Mouse (Mus musculus) 3T3-L1 (cell line): ENCODE measurements at regions not wholly inside any gene's neighbourhood (a gene's known extent, or its start where the extent isn't known, plus 50 kb on each side); places are given as distances from the start of the nearest gene placed in this dataset.

ENCODE experiments used
- DNase-seq: peaks from one replicate; pipeline ENCODE4 v3.0.0-alpha.2; 2015; ENCODE audit warnings: low read depth, low spot score

- no peak for DNase-seq
Observed at GRCm38 (mm10) chr4:124446615-124447014, 164.0 kb downstream of the 3100002H09Rik start.

GRCm38 (mm10) chr4:124443613-124444108 is 166.9 kb downstream of the 3100002H09Rik start:
- no peak for DNase-seq

- no peak for DNase-seq
Observed at GRCm38 (mm10) chr4:124443130-124443503, 167.5 kb downstream of the 3100002H09Rik start.

- DNase-seq = no peak
Observed at GRCm38 (mm10) chr4:124442491-124443129, 168.0 kb downstream of the 3100002H09Rik start.

GRCm38 (mm10) chr4:124441737-124442487 is 168.7 kb downstream of the 3100002H09Rik start:
- DNase-seq = no peak

- no peak for DNase-seq
Observed at GRCm38 (mm10) chr4:124435040-124435434, 175.6 kb downstream of the 3100002H09Rik start.

- no peak for DNase-seq
Observed at GRCm38 (mm10) chr4:124434059-124435039, 176.3 kb downstream of the 3100002H09Rik start.

- DNase-seq = no peak
Observed at GRCm38 (mm10) chr4:124433506-124433905, 177.1 kb downstream of the 3100002H09Rik start.

- no peak for DNase-seq
Observed at GRCm38 (mm10) chr4:124431193-124431592, 179.4 kb downstream of the 3100002H09Rik start.

- no peak for DNase-seq
Observed at GRCm38 (mm10) chr4:124428844-124429243, 181.8 kb downstream of the 3100002H09Rik start.

- DNase-seq = no peak
Observed at GRCm38 (mm10) chr4:124422406-124422805, 188.2 kb downstream of the 3100002H09Rik start.

GRCm38 (mm10) chr4:124418431-124418830 is 192.2 kb downstream of the 3100002H09Rik start:
- DNase-seq = no peak

GRCm38 (mm10) chr4:124417176-124417575 is 193.4 kb downstream of the 3100002H09Rik start:
- no peak for DNase-seq

GRCm38 (mm10) chr4:124416266-124416665 is 194.3 kb downstream of the 3100002H09Rik start:
- DNase-seq = no peak

- DNase-seq = no peak
Observed at GRCm38 (mm10) chr4:124414386-124414785, 196.2 kb downstream of the 3100002H09Rik start.

- no peak for DNase-seq
Observed at GRCm38 (mm10) chr4:124409279-124409678, 201.3 kb downstream of the 3100002H09Rik start.

- DNase-seq = no peak
Observed at GRCm38 (mm10) chr4:124402075-124402474, 208.5 kb downstream of the 3100002H09Rik start.

GRCm38 (mm10) chr4:124400741-124401140 is 209.9 kb downstream of the 3100002H09Rik start:
- peak; percentile 23 for DNase-seq

- DNase-seq = no peak
Observed at GRCm38 (mm10) chr4:124400136-124400675, 210.4 kb downstream of the 3100002H09Rik start.

GRCm38 (mm10) chr4:124398354-124398753 is 212.2 kb downstream of the 3100002H09Rik start:
- no peak for DNase-seq

- DNase-seq = no peak
Observed at GRCm38 (mm10) chr4:124396566-124397283, 213.9 kb downstream of the 3100002H09Rik start.
